Mouse (Mus musculus): ENCODE data around the gene Lrp6. TPM values are rescaled to one million over a fixed set of nuclear protein-coding genes. Genes with fewer than 3 reads are reported as not detected.

Lrp6 gene
- polyA plus RNA-seq, 1 experiment: 26.1 TPM

GRCm38 (mm10) chr6:134413706-134414531 lies 152.8 kb downstream of the Lrp6 start:
- DNase-seq: no peak
- Histone ChIP-seq H3K27me3 (ENCODE audit: control insufficient read depth, insufficient read depth, low read length) (no peaks in the 10 kb centered on the region), H3K27ac (ENCODE audit: insufficient read depth, low read length) (no peak overlapping the region), H3K4me1 (ENCODE audit: control insufficient read depth, insufficient read depth, low read length) (no peaks in the 10 kb centered on the region), H3K4me3 (replicated peaks; ENCODE audit: insufficient read depth, low read depth, low read length) (no peak overlapping the region)
- TF ChIP-seq POLR2A (IDR thresholded peaks at IDR 0.05; ENCODE audit: borderline replicate concordance, insufficient read depth, low read length) (no peak), CTCF (IDR thresholded peaks at IDR 0.05; ENCODE audit: borderline replicate concordance, insufficient read depth, low read depth, low read length) (no peak)
- 57% methylated on average over 18 of the region's 18 CpGs for WGBS

- 64% methylated on average over 5 of the region's 5 CpGs for WGBS
- no peak for DNase-seq
- no peak overlapping the region for H3K4me3 ChIP-seq (replicated peaks; ENCODE audit: insufficient read depth, low read depth, low read length)
- H3K27ac ChIP-seq (ENCODE audit: insufficient read depth, low read length): no peak overlapping the region
- H3K4me1 ChIP-seq (ENCODE audit: control insufficient read depth, insufficient read depth, low read length): no peaks in the 10 kb centered on the region
- no peak for TF ChIP-seq POLR2A (IDR thresholded peaks at IDR 0.05; ENCODE audit: borderline replicate concordance, insufficient read depth, low read length)
- TF ChIP-seq CTCF (IDR thresholded peaks at IDR 0.05; ENCODE audit: borderline replicate concordance, insufficient read depth, low read depth, low read length): no peak
- no peaks in the 10 kb centered on the region for H3K27me3 ChIP-seq (ENCODE audit: control insufficient read depth, insufficient read depth, low read length)
Measured at GRCm38 (mm10) chr6:134407226-134407625, 159.5 kb downstream of the Lrp6 start.

GRCm38 (mm10) chr6:134403684-134404070 lies 163.1 kb downstream of the Lrp6 start:
- Histone ChIP-seq H3K27ac (ENCODE audit: insufficient read depth, low read length) (no peak overlapping the region), H3K27me3 (ENCODE audit: control insufficient read depth, insufficient read depth, low read length) (no peaks in the 10 kb centered on the region), H3K4me1 (ENCODE audit: control insufficient read depth, insufficient read depth, low read length) (no peaks in the 10 kb centered on the region), H3K4me3 (replicated peaks; ENCODE audit: insufficient read depth, low read depth, low read length) (no peak overlapping the region)
- DNase-seq: no peak
- TF ChIP-seq CTCF (IDR thresholded peaks at IDR 0.05; ENCODE audit: borderline replicate concordance, insufficient read depth, low read depth, low read length): no peak
- TF ChIP-seq POLR2A (IDR thresholded peaks at IDR 0.05; ENCODE audit: borderline replicate concordance, insufficient read depth, low read length): no peak
- 88% methylated on average over 9 of the region's 9 CpGs for WGBS

GRCm38 (mm10) chr6:134402914-134403683 lies 163.7 kb downstream of the Lrp6 start:
- no peak for TF ChIP-seq POLR2A (IDR thresholded peaks at IDR 0.05; ENCODE audit: borderline replicate concordance, insufficient read depth, low read length)
- TF ChIP-seq CTCF (IDR thresholded peaks at IDR 0.05; ENCODE audit: borderline replicate concordance, insufficient read depth, low read depth, low read length): peak; percentile 35; the same call in 1 of the 2 replicates
- WGBS: 47% methylated on average over 16 of the region's 16 CpGs
- no peak for DNase-seq
- H3K27me3 ChIP-seq (ENCODE audit: control insufficient read depth, insufficient read depth, low read length): no peaks in the 10 kb centered on the region
- no peaks in the 10 kb centered on the region for H3K4me1 ChIP-seq (ENCODE audit: control insufficient read depth, insufficient read depth, low read length)
- no peak overlapping the region for H3K27ac ChIP-seq (ENCODE audit: insufficient read depth, low read length)
- no peak overlapping the region for H3K4me3 ChIP-seq (replicated peaks; ENCODE audit: insufficient read depth, low read depth, low read length)

Other genes starting within 250 kb of the Lrp6 start
- not detected in 2 replicates for gene Bcl2l14, start 170.6 kb downstream of the Lrp6 start, polyA plus RNA-seq (2012; rRNA removed)
- gene Mansc1, start 65.5 kb upstream of the Lrp6 start, polyA plus RNA-seq (2012; rRNA removed): 8.5 and 9.1 TPM in 2 replicates
- 38.1 and 39.9 TPM in 2 replicates for gene Borcs5, start 72.5 kb upstream of the Lrp6 start, polyA plus RNA-seq (2012; rRNA removed)
- 18.8 and 19.8 TPM in 2 replicates for gene Dusp16, start 225.7 kb upstream of the Lrp6 start, polyA plus RNA-seq (2012; rRNA removed)

Measured in cerebellum, adult 2 months (tissue).